Mouse (Mus musculus): ENCODE results near the gene Psmd4. TPM values are rescaled to one million over a fixed set of nuclear protein-coding genes. Genes with fewer than 3 reads are reported as not detected.

Gene Psmd4
- polyA plus RNA-seq, 1 experiment from 2014 or later = 252 TPM

DNA sequence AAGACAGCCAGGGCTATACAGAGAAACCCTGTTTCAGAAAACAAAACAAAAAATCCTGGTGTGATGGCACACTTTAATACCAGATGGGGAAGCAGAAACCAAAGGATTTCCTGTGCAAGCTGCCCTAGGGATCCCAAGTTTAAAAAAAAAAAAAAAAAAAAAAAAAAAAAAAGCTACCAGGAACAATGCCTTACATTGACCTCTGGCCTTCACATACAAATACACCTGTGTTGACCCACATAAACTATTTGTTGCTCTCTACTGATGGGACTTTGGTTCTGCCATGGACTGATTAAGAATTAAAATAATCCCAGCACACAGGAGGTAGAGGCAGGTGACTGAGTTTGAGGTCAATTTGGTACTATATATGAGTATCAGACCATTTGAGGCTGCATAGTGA is 39.1 kb downstream of the Psmd4 start:
- no peak overlapping the region for H3K9ac ChIP-seq (replicated peaks; ENCODE audit: low read depth, low read length)
- no peak for ATAC-seq (ENCODE audit: low read depth)
- no peak overlapping the region for H3K4me2 ChIP-seq (ENCODE audit: low read depth, low read length)
- no peaks in the 10 kb centered on the region for H3K27me3 ChIP-seq (ENCODE audit: control insufficient read depth, insufficient read depth, low read length)
- H3K27ac ChIP-seq (ENCODE audit: low read depth, low read length) = no peak overlapping the region
- no peak overlapping the region for H3K4me3 ChIP-seq (ENCODE audit: low read depth, low read length)
- H3K4me1 ChIP-seq (ENCODE audit: control insufficient read depth, insufficient read depth, low read length) = no peaks in the 10 kb centered on the region
- H3K9me3 ChIP-seq (ENCODE audit: control insufficient read depth, low read length) = no peaks in the 10 kb centered on the region
- peaks cover 50% of the 10 kb centered on the region for H3K36me3 ChIP-seq (ENCODE audit: control insufficient read depth, insufficient read depth, low read length)

DNA sequence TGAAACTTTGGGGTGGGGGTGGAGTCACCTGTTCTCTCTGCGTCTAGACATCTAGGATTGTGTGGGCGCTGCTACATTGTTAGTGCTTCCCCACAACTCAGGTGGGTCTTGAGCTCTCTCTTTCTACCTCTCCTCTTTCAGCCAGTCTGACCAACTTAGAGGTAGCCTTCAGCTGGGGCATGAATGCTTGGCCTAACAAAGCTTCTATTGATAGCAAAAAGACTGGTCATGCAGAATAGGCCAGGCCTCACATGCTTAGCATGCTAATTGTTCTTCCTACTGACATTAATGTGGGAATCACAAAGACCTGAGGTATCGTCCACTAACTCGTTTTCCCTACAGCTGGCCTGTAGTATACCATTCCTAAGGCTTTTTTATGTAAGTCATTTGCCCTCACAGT is 39.8 kb downstream of the Psmd4 start:
- 50% methylated on average over 4 of the region's 4 CpGs for WGBS
- Histone ChIP-seq H3K9ac (replicated peaks; ENCODE audit: low read depth, low read length) (no peak overlapping the region), H3K4me2 (ENCODE audit: low read depth, low read length) (no peak overlapping the region), H3K4me1 (ENCODE audit: control insufficient read depth, insufficient read depth, low read length) (no peaks in the 10 kb centered on the region), H3K27ac (ENCODE audit: low read depth, low read length) (no peak overlapping the region), H3K9me3 (ENCODE audit: control insufficient read depth, low read length) (no peaks in the 10 kb centered on the region), H3K4me3 (ENCODE audit: low read depth, low read length) (no peak overlapping the region), H3K27me3 (ENCODE audit: control insufficient read depth, insufficient read depth, low read length) (no peaks in the 10 kb centered on the region), H3K36me3 (ENCODE audit: control insufficient read depth, insufficient read depth, low read length) (peaks cover 46% of the 10 kb centered on the region)
- ATAC-seq (ENCODE audit: low read depth) = peak; percentile 47; the same call in 1 of the 2 replicates

GRCm38 (mm10) chr3:94996946-94997345 is 45.5 kb downstream of the Psmd4 start:
- Histone ChIP-seq H3K4me2 (ENCODE audit: low read depth, low read length) (no peak overlapping the region), H3K36me3 (ENCODE audit: control insufficient read depth, insufficient read depth, low read length) (peaks cover 59% of the 10 kb centered on the region), H3K4me3 (ENCODE audit: low read depth, low read length) (no peak overlapping the region), H3K9ac (replicated peaks; ENCODE audit: low read depth, low read length) (no peak overlapping the region), H3K27ac (ENCODE audit: low read depth, low read length) (no peak overlapping the region), H3K4me1 (ENCODE audit: control insufficient read depth, insufficient read depth, low read length) (no peaks in the 10 kb centered on the region), H3K27me3 (ENCODE audit: control insufficient read depth, insufficient read depth, low read length) (no peaks in the 10 kb centered on the region), H3K9me3 (ENCODE audit: control insufficient read depth, low read length) (no peaks in the 10 kb centered on the region)
- 41% methylated on average over 2 of the region's 2 CpGs for WGBS
- ATAC-seq (ENCODE audit: low read depth) = no peak

GRCm38 (mm10) chr3:94989159-94989761 is 53.2 kb downstream of the Psmd4 start:
- Histone ChIP-seq H3K36me3 (ENCODE audit: control insufficient read depth, insufficient read depth, low read length) (peaks cover 26% of the 10 kb centered on the region), H3K27me3 (ENCODE audit: control insufficient read depth, insufficient read depth, low read length) (no peaks in the 10 kb centered on the region), H3K4me1 (ENCODE audit: control insufficient read depth, insufficient read depth, low read length) (peaks cover 7% of the 10 kb centered on the region), H3K9ac (replicated peaks; ENCODE audit: low read depth, low read length) (no peak overlapping the region), H3K9me3 (ENCODE audit: control insufficient read depth, low read length) (no peaks in the 10 kb centered on the region), H3K27ac (ENCODE audit: low read depth, low read length) (0 out of 2 replicates have a peak overlapping the region, but pooled peaks have one; percentile 39), H3K4me2 (ENCODE audit: low read depth, low read length) (no peak overlapping the region), H3K4me3 (ENCODE audit: low read depth, low read length) (no peak overlapping the region)
- WGBS = 54% methylated on average over 9 of the region's 9 CpGs
- ATAC-seq (ENCODE audit: low read depth) = no peak

DNA sequence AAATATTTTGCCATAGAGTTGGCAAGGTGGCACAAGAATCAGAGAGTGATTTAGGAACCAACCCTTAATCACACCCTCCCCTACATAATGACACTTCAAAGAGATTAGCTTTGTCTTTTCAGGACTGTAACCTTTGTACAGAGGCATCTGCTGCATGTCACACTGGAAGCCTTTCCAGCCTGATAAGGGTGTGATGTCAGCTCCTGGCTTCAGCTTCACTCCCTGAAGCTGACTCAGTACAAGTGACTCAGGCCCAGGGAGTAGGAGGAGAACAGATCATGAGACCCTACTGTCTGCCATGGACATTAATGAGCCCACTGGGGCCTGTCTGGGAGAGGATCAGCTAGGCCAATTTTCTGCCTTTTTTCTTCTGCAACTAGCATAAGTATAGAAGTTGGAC is 54.8 kb downstream of the Psmd4 start:
- H3K27ac ChIP-seq (ENCODE audit: low read depth, low read length) = no peak overlapping the region
- no peak overlapping the region for H3K9ac ChIP-seq (replicated peaks; ENCODE audit: low read depth, low read length)
- peaks cover 25% of the 10 kb centered on the region for H3K36me3 ChIP-seq (ENCODE audit: control insufficient read depth, insufficient read depth, low read length)
- no peaks in the 10 kb centered on the region for H3K27me3 ChIP-seq (ENCODE audit: control insufficient read depth, insufficient read depth, low read length)
- H3K4me3 ChIP-seq (ENCODE audit: low read depth, low read length) = no peak overlapping the region
- H3K9me3 ChIP-seq (ENCODE audit: control insufficient read depth, low read length) = no peaks in the 10 kb centered on the region
- no peak for ATAC-seq (ENCODE audit: low read depth)
- H3K4me1 ChIP-seq (ENCODE audit: control insufficient read depth, insufficient read depth, low read length) = peaks cover 7% of the 10 kb centered on the region
- H3K4me2 ChIP-seq (ENCODE audit: low read depth, low read length) = no peak overlapping the region

DNA sequence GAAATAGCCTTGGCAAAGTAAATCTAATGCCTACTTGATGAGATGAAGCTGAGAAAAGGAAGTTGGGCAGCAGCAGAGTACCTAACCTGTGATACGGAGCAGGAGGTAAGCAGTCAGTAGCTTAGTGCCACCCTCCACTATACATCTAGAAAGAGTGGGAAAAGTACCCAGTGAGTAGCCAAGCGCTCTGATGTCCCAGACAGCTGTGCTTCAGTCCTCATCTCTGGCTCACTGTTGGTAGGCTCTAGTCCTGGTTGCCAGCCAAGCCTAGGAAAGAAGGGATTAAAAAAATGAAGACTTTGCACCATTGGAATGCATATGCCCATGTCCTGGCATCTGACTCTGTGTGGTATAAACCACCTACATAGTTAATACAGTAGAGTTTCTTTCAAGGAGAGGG is 56.9 kb downstream of the Psmd4 start:
- peaks cover 7% of the 10 kb centered on the region for H3K4me1 ChIP-seq (ENCODE audit: control insufficient read depth, insufficient read depth, low read length)
- no peak overlapping the region for H3K4me2 ChIP-seq (ENCODE audit: low read depth, low read length)
- H3K27ac ChIP-seq (ENCODE audit: low read depth, low read length) = no peak overlapping the region
- 98% methylated on average over 2 of the region's 2 CpGs for WGBS
- no peaks in the 10 kb centered on the region for H3K9me3 ChIP-seq (ENCODE audit: control insufficient read depth, low read length)
- no peaks in the 10 kb centered on the region for H3K27me3 ChIP-seq (ENCODE audit: control insufficient read depth, insufficient read depth, low read length)
- no peak overlapping the region for H3K4me3 ChIP-seq (ENCODE audit: low read depth, low read length)
- no peak for ATAC-seq (ENCODE audit: low read depth)
- peaks cover 28% of the 10 kb centered on the region for H3K36me3 ChIP-seq (ENCODE audit: control insufficient read depth, insufficient read depth, low read length)
- H3K9ac ChIP-seq (replicated peaks; ENCODE audit: low read depth, low read length) = no peak overlapping the region

DNA sequence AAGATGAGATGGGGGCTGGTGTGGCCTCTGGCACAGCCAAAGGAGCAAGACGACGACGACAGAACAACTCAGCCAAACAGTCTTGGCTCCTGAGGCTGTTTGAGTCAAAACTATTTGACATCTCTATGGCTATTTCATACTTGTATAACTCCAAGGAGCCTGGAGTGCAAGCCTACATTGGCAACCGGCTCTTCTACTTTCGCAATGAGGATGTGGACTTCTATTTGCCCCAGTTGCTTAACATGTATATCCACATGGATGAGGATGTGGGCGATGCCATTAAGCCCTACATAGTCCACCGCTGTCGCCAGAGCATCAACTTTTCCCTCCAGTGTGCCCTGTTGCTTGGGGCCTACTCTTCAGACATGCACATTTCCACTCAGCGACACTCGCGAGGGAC is 58.1 kb downstream of the Psmd4 start:
- WGBS = 92% methylated on average over 11 of the region's 11 CpGs
- Histone ChIP-seq H3K4me3 (ENCODE audit: low read depth, low read length) (no peak overlapping the region), H3K9me3 (ENCODE audit: control insufficient read depth, low read length) (no peaks in the 10 kb centered on the region), H3K36me3 (ENCODE audit: control insufficient read depth, insufficient read depth, low read length) (peaks cover 25% of the 10 kb centered on the region), H3K4me1 (ENCODE audit: control insufficient read depth, insufficient read depth, low read length) (peaks cover 6% of the 10 kb centered on the region), H3K4me2 (ENCODE audit: low read depth, low read length) (no peak overlapping the region), H3K27ac (ENCODE audit: low read depth, low read length) (no peak overlapping the region), H3K27me3 (ENCODE audit: control insufficient read depth, insufficient read depth, low read length) (no peaks in the 10 kb centered on the region), H3K9ac (replicated peaks; ENCODE audit: low read depth, low read length) (no peak overlapping the region)
- no peak for ATAC-seq (ENCODE audit: low read depth)

Small RNA genes lying within 50 kb of the gene (microRNA-seq; reads per million reads assigned to microRNA genes)
- not detected for gene Mir7013

Other genes with a start within 250 kb of the Psmd4 start
- 26.6 and 30.7 TPM in 2 replicates for gene Pogz, start 205.0 kb downstream of the Psmd4 start, polyA plus RNA-seq (2014; fragmentation: Nextera tagmentation; extraction: Ambion mirVana)
- 344 and 394 TPM in 2 replicates for gene Psmb4, start 155.7 kb downstream of the Psmd4 start, polyA plus RNA-seq (2014; fragmentation: Nextera tagmentation; extraction: Ambion mirVana)
- 11.9 TPM in 2 replicates for gene Selenbp1, start 109.6 kb downstream of the Psmd4 start, polyA plus RNA-seq (2014; fragmentation: Nextera tagmentation; extraction: Ambion mirVana)
- 8.9 and 9.4 TPM in 2 replicates for gene Rfx5, start 88.5 kb downstream of the Psmd4 start, polyA plus RNA-seq (2014; fragmentation: Nextera tagmentation; extraction: Ambion mirVana)
- gene Pi4kb, start 67.9 kb downstream of the Psmd4 start, polyA plus RNA-seq (2014; fragmentation: Nextera tagmentation; extraction: Ambion mirVana) = 23.8 and 26.7 TPM in 2 replicates
- gene Zfp687, start 27.2 kb downstream of the Psmd4 start, polyA plus RNA-seq (2014; fragmentation: Nextera tagmentation; extraction: Ambion mirVana) = 15.4 and 17.2 TPM in 2 replicates
- 11.5 and 12.2 TPM in 2 replicates for gene Pip5k1a, start 64.3 kb upstream of the Psmd4 start, polyA plus RNA-seq (2014; fragmentation: Nextera tagmentation; extraction: Ambion mirVana)
- gene Vps72, start 68.4 kb upstream of the Psmd4 start, polyA plus RNA-seq (2014; fragmentation: Nextera tagmentation; extraction: Ambion mirVana) = 157 and 160 TPM in 2 replicates
- gene Tmod4, start 81.9 kb upstream of the Psmd4 start, polyA plus RNA-seq (2014; fragmentation: Nextera tagmentation; extraction: Ambion mirVana) = 0.72 and 0.98 TPM in 2 replicates
- gene Scnm1, start 91.4 kb upstream of the Psmd4 start, polyA plus RNA-seq (2014; fragmentation: Nextera tagmentation; extraction: Ambion mirVana) = 80.8 and 96.9 TPM in 2 replicates
- 36.8 and 37.3 TPM in 2 replicates for gene Lysmd1, start 91.5 kb upstream of the Psmd4 start, polyA plus RNA-seq (2014; fragmentation: Nextera tagmentation; extraction: Ambion mirVana)
- gene Tnfaip8l2, start 99.7 kb upstream of the Psmd4 start, polyA plus RNA-seq (2014; fragmentation: Nextera tagmentation; extraction: Ambion mirVana) = 2.1 and 4.1 TPM in 2 replicates
- gene Sema6c, start 117.8 kb upstream of the Psmd4 start, polyA plus RNA-seq (2014; fragmentation: Nextera tagmentation; extraction: Ambion mirVana) = 26.0 and 26.6 TPM in 2 replicates
- gene Gabpb2, start 175.3 kb upstream of the Psmd4 start, polyA plus RNA-seq (2014; fragmentation: Nextera tagmentation; extraction: Ambion mirVana) = 3.4 and 4.7 TPM in 2 replicates
- 48.7 and 61.6 TPM in 2 replicates for gene Cdc42se1, start 186.1 kb upstream of the Psmd4 start, polyA plus RNA-seq (2014; fragmentation: Nextera tagmentation; extraction: Ambion mirVana)
- gene Mllt11, start 189.6 kb upstream of the Psmd4 start, polyA plus RNA-seq (2014; fragmentation: Nextera tagmentation; extraction: Ambion mirVana) = 506 and 653 TPM in 2 replicates
- gene Gm128, start 199.0 kb upstream of the Psmd4 start, polyA plus RNA-seq (2014; fragmentation: Nextera tagmentation; extraction: Ambion mirVana) = 0.23 and 0.31 TPM in 2 replicates
- gene Bnipl, start 208.6 kb upstream of the Psmd4 start, polyA plus RNA-seq (2014; fragmentation: Nextera tagmentation; extraction: Ambion mirVana) = 0.28 TPM in 1 of 2 replicates, not detected in the other
- gene Mindy1, start 238.7 kb upstream of the Psmd4 start, polyA plus RNA-seq (2014; fragmentation: Nextera tagmentation; extraction: Ambion mirVana) = 37.2 and 47.3 TPM in 2 replicates
- gene Prune1, start 239.5 kb upstream of the Psmd4 start, polyA plus RNA-seq (2014; fragmentation: Nextera tagmentation; extraction: Ambion mirVana) = 59.1 and 66.7 TPM in 2 replicates

Measured in neural tube, embryonic 14.5 days (tissue).